Mouse (Mus musculus) ZHBTc4 (cell line): ENCODE measurements around the gene Otop3.

Source experiments
- DNase-seq: peaks from one replicate; pipeline ENCODE4 v3.0.0-alpha.2; 2011; ENCODE audit warnings: low read depth, low spot score

Otop3 gene

DNA sequence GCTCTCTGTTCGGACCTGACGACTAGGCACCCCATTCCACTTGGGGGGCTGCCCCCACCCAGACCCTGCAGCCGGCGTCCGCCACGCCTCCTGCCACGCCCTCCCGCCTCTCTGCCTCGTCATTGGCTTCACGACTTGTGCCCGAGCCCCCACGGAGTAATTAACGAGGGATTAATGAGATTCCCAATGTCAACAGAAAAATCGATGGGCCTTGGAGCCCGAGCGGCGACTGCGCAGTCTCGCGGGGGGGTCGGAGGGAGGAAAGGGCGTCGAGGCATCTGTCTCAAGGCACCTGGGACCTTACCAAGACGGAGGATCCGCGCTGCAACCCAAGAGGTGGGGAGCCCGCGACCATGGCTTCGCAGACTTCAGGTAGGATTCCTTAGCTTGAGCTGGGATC lies at the start of gene Otop3:
Gene Otop3 (plus strand): TSS at position 201 of the 400 bp plus-strand sequence.
- DNase-seq = no peak

- no peak for DNase-seq
Observed at GRCm38 (mm10) chr11:115285282-115285681, 49.2 kb upstream of the Otop3 start.

- DNase-seq = no peak
Observed at GRCm38 (mm10) chr11:115286201-115286993, 48.1 kb upstream of the Otop3 start.

- DNase-seq = peak; percentile 94
Observed at GRCm38 (mm10) chr11:115287386-115287785, 47.1 kb upstream of the Otop3 start.

GRCm38 (mm10) chr11:115288305-115288704 lies 46.2 kb upstream of the Otop3 start:
- no peak for DNase-seq

DNA sequence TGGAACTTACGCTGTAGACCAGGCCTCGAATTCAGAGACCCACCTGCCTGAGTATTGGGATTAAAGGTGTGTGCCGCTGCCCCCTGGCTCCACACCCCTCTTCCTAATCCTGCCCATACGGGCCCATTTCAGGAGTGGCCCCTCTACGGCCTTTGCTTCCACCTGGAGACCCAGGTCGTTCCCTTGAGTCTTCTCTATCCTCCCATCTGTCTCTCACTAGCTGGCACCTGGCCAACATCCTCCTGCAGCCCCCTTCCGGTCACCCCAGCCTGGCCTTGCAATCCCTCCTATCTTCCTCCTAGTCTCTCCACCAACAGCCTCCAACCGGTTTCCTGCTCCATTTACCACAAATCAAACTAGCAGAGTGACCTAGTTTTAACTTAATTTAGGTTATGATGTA lies 44.6 kb upstream of the Otop3 start:
- DNase-seq = no peak

GRCm38 (mm10) chr11:115290314-115290713 lies 44.2 kb upstream of the Otop3 start:
- DNase-seq = no peak

DNA sequence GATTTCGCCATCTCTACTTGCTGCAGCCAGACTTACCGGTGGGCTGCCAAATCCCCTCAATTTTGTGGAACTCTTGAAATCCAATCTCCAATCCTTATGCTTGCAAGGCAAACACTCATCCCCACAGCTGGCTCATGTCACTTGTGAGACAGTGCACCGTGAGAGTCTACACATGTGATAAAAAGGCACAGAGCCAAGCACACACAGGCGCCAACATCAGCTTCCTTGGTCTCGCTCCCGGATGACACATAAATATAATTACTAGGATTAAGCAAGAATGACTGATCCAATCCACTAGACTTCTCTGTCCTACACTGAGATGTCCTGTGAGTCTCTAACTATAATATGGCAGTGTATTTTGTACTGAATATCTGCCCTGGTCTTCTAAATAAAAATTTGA lies 43.6 kb upstream of the Otop3 start:
- DNase-seq = no peak

DNA sequence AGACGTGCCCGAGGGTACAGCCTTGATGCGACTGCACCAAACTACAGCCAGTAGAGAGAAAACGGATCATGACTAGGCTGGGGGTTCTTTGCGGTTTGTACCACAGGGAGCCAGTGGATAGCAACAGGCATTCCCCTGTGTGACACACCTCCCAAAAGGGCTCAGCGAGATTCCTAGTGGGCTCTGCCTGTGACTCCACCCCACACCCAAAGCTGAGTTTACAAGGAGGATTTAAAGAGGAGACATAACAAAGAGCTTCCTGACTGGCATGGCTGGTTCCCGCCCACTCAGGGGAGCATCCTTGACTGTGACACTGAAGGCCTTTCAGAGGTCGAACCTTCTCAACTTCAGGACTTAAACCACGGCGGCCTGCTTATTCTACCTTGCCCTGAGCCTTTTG lies 43.0 kb upstream of the Otop3 start:
- DNase-seq = peak; percentile 81

- peak; percentile 86 for DNase-seq
Observed at GRCm38 (mm10) chr11:115292631-115293375, 41.7 kb upstream of the Otop3 start.

- DNase-seq = no peak
Observed at GRCm38 (mm10) chr11:115295939-115296338, 38.6 kb upstream of the Otop3 start.

- DNase-seq = no peak
Observed at GRCm38 (mm10) chr11:115296471-115297210, 37.9 kb upstream of the Otop3 start.

DNA sequence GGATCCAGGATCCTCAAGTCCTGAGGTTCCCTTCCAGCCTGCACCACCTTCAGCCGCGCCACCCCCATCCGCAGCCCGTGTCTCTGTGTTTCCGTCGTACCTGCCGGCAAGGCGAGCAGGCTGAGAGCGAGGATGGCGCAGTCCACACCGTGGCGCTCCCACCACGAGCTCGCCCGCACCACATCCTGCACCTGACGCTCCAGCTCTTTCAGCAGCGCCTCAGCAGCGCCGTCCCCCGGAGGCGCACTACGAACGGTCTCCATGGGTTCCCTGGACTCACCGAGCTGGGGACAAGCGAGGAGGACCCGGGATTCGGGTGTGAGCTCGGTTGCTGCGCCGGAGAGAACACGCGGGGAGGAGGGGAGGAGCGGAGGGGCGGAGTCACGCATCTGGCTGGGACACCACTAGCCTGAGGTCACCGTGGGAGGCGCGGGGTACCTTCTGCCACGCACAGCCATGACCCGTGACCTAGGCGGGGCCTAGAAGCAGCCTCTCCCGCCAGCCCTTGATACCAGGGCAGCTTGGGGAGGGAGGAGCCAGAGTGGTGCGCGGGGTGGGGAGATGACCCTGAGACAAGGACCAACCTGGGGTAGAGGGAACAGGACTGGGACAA lies 37.2 kb upstream of the Otop3 start, which contains the start of gene Fads6:
Gene Fads6 (minus strand): TSS at position 450 of the 613 bp plus-strand sequence.
- DNase-seq = peak; percentile 80

DNA sequence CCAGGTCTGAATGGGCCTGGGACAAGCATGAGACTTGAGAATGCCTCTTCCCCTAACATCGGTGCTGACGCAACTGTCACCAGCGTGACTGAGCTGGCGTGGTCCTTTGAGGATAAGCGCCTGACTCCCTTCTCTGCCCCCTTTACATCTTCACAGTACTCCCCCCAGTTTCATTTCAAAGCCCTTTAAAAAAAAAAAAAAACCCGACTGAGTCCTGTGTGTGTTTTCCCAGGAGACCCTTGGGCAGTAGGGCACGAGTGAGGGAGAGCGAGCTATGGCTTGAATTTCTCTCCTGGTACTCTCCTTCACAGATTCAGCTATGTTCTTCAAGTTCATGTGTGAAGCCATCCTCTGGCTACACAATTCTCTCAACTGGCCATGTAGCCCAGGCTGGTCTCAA lies 36.4 kb upstream of the Otop3 start:
- no peak for DNase-seq

DNA sequence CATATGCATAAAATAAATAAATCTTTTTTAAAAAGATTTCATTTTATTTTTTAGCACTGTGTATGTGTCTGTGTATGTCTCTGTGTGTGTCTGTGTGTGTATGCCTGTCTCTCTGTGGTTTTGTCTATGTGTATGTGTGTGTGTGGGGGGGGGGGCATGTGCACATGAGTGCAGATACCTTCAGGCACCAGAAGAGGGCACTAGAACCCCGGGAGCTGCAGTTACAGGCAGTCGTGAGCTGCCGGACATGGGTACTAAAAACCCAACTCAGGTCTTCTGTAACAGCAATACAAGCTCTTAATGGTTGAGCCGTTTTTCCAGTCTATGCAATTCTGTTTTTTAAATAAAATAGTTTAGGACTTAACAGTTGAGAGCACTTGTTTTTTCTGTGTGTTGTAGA lies 33.8 kb upstream of the Otop3 start:
- peak; percentile 71 for DNase-seq

- DNase-seq = no peak
Observed at GRCm38 (mm10) chr11:115301351-115301750, 33.2 kb upstream of the Otop3 start.

DNA sequence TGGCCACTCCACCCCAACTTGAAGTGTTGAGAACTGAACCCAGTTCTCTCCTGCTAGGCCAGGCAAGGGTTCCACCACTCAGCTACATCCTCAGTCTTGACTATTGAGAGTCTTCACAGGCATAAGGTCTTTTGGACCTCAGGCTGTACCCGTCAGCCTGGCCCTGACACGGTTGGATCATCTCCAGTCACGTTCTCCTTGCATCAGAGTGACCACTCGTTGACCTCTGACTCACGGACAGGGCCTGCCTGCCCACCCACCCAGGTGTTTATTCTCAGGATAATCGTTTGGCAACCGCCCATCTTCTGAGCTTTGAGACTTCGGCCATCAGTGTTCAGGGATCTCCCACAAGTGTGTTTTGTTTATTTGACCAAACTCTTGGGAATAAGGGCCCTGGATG lies 31.4 kb upstream of the Otop3 start:
- no peak for DNase-seq

DNA sequence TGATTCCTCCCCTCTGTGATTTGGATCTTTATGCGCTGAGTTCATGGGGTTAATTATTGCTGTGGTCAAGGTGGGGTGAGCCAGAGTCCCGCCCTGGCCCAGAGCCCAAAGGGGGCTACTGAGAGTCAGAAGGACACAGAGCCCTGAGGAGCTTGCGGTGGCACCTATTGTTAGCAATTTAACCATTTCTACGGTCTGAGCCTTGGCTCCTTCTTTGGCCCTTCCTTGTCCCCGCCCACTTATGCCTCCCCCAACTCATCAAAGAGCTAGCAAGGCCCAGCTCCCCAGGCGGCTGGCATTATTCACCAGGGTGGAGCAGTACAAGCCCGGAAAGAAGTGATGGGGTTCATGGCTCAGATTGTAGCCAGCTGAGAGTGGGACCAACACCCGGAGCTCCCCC lies 27.7 kb upstream of the Otop3 start, which contains the start of gene Otop2:
Gene Otop2 (plus strand): TSS at position 301 of the 400 bp plus-strand sequence.
- DNase-seq = no peak

DNA sequence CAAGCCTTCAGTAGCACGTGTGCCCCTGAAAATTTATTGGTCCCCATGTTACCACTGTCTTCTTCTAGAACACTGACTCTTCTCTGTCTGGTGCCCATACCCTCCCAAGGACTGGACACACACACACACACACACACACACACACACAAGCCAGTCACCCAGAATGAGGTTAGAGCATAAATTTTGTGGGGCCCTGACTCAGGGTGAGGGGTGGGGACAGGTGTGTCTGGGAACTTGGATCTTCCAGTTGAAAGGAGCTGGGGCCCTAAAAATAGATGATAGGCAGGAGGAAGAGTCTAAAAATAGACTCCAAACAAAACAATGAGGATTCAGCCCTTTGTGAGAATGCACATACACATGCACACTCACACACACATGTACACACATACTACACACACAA lies 25.8 kb upstream of the Otop3 start:
- no peak for DNase-seq

GRCm38 (mm10) chr11:115314249-115314648 lies 20.3 kb upstream of the Otop3 start:
- DNase-seq = no peak

DNA sequence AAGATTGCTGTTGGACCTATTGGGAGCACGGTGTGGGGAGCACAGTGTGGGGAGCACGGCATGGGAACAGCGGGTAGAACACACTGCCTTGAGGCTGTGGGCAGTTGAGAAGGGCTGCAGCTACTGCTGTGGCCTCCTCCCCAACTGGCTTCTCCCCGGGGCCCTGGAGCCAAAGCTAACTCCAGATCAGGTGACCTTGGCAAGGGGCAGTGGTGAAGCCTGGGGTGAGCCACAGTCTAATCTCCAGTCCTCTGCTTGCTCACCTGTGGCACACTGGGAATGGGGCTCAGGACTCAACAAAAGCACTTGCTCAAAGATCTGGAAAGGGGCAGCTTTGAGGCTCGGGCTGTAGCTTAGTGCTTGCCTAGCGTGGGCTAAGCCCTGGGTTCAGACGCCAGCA lies 17.3 kb upstream of the Otop3 start:
- DNase-seq = no peak
